Mouse (Mus musculus) megakaryocyte, embryonic 14.5 days (primary cell): ENCODE measurements around the gene Kiss1r.

ENCODE experiments used
- FLI1 ChIP-seq: IDR thresholded peaks from 2 replicates; pipeline ENCODE4 v1.6.1; 2012; ENCODE audit warnings: low read length, inconsistent platforms, mixed read lengths
- GATA1 ChIP-seq: IDR thresholded peaks from 3 replicates; pipeline ENCODE4 v1.6.1; 2012; ENCODE audit warnings: mixed read lengths, low read length, inconsistent platforms, borderline replicate concordance

- TF ChIP-seq GATA1 (no peak), FLI1 (no peak)
Observed at GRCm38 (mm10) chr10:79919251-79919849, 2.6 kb downstream of the Kiss1r start.
